9 mouse cellular contexts compared by ENCODE assay signal in the genomic region with DNA sequence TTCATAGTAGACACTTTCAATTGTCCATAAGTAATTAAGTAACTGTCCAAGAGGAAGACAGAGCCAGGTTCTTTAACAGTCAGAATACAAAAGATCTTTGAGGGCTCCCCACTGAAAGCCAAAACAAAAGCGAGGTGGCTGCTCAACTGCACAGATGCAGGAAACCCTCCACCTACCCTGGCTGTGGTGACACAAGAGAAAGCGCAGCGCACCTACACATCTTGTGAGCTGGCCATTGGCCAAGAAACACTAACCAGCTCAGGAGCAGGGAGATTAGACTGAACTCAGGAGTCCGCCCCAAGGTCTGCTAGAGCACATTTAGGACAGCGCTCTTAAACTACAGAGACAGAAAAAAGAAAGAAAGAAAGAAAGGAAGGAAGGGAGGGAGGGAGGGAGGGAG.
DNase-seq lines count a peak whose midpoint lies in the region; ATAC-seq and TF ChIP-seq lines count a peak whose summit lies in the region.
"Had no signal": no experiment of that assay in that cellular context is flagged by ENCODE, and none has a peak within 500 bp of the region (broad histone marks: within the 10 kb centered on the region; RNA-seq: fewer than 3 reads in every experiment).

No protein-coding gene starts in this region.

- ATAC-seq in forebrain, embryonic 12.5 days (ENCODE audit: low FRiP score), result no peak

- H3K4me2 ChIP-seq in forebrain, embryonic 12.5 days, result no peak overlapping the region

- H3K36me3 ChIP-seq in forebrain, embryonic 12.5 days (replicated peaks), result no peaks in the 10 kb centered on the region

- H3K4me1 ChIP-seq in cerebellum, adult 2 months (ENCODE audit: control insufficient read depth, insufficient read depth, low read length), result no peaks in the 10 kb centered on the region
- peaks cover 5% of the 10 kb centered on the region for H3K4me1 ChIP-seq in forebrain, embryonic 12.5 days

- DNase-seq in ovary, adult 18-20 months (ENCODE audit: low spot score), result peak; percentile 60
- no peak for DNase-seq in ovary, postnatal 10 days (ENCODE audit: low spot score)
- peak; percentile 46 to 64 for DNase-seq in heart, adult 9 months (ENCODE audit: low spot score in 2 of 2)
- peak; percentile 77 to 79 for DNase-seq in kidney, postnatal 25 days
- peak; percentile 37 for DNase-seq in thymus, postnatal 14 days
- no peak for DNase-seq in cerebellum, adult 2 months
- no peak for DNase-seq in frontal cortex, postnatal 10 days (ENCODE audit: low spot score in 2 of 2)

- H3K27me3 ChIP-seq in cerebellum, adult 2 months (ENCODE audit: control insufficient read depth, insufficient read depth, low read length), result no peaks in the 10 kb centered on the region
- no peaks in the 10 kb centered on the region for H3K27me3 ChIP-seq in forebrain, embryonic 12.5 days

- no peak overlapping the region for H3K27ac ChIP-seq in cerebellum, adult 2 months (ENCODE audit: insufficient read depth, low read length)
- no peak overlapping the region for H3K27ac ChIP-seq in forebrain, embryonic 12.5 days
- H3K27ac ChIP-seq: kidney, postnatal 0 days had no signal

- no peak overlapping the region for H3K9ac ChIP-seq in forebrain, embryonic 12.5 days

- no peaks in the 10 kb centered on the region for H3K9me3 ChIP-seq in forebrain, embryonic 12.5 days

- H3K4me3 ChIP-seq in cerebellum, adult 2 months (replicated peaks; ENCODE audit: insufficient read depth, low read depth, low read length), result no peak overlapping the region
- no peak overlapping the region for H3K4me3 ChIP-seq in forebrain, embryonic 12.5 days (replicated peaks)

- no peak for TF ChIP-seq CTCF in cerebellum, adult 2 months (IDR thresholded peaks at IDR 0.05; ENCODE audit: borderline replicate concordance, insufficient read depth, low read depth, low read length)

- TF ChIP-seq POLR2A in cerebellum, adult 2 months (IDR thresholded peaks at IDR 0.05; ENCODE audit: borderline replicate concordance, insufficient read depth, low read length), result no peak

- WGBS in cerebellum, adult 2 months, result 62% methylated on average over 5 of the region's 5 CpGs
- WGBS in forebrain, embryonic 12.5 days, result 40% methylated on average over 5 of the region's 5 CpGs

Comparison
In these comparisons a context has a peak if more than half of its experiments do, and no peak if none do; other contexts are left out.
1. DNase-seq: peak in ovary, adult 18-20 months (single experiment), heart, adult 9 months (2 of 2), kidney, postnatal 25 days (2 of 2) and thymus, postnatal 14 days (single experiment); none in ovary, postnatal 10 days (single experiment), cerebellum, adult 2 months (0 of 2) and frontal cortex, postnatal 10 days (0 of 2).